Mouse (Mus musculus) right cerebral cortex, postnatal 4 days (tissue): ENCODE data around the gene Ehd1.
"Not testable (repeated sequence)": the region's sequence is repeated elsewhere in the genome, so short reads cannot be mapped to it uniquely, and the experiment has no call there.

ENCODE experiments used
- DNase-seq: peaks from one replicate; pipeline ENCODE4 v3.0.0-alpha.2; 2022

Ehd1 gene

DNA sequence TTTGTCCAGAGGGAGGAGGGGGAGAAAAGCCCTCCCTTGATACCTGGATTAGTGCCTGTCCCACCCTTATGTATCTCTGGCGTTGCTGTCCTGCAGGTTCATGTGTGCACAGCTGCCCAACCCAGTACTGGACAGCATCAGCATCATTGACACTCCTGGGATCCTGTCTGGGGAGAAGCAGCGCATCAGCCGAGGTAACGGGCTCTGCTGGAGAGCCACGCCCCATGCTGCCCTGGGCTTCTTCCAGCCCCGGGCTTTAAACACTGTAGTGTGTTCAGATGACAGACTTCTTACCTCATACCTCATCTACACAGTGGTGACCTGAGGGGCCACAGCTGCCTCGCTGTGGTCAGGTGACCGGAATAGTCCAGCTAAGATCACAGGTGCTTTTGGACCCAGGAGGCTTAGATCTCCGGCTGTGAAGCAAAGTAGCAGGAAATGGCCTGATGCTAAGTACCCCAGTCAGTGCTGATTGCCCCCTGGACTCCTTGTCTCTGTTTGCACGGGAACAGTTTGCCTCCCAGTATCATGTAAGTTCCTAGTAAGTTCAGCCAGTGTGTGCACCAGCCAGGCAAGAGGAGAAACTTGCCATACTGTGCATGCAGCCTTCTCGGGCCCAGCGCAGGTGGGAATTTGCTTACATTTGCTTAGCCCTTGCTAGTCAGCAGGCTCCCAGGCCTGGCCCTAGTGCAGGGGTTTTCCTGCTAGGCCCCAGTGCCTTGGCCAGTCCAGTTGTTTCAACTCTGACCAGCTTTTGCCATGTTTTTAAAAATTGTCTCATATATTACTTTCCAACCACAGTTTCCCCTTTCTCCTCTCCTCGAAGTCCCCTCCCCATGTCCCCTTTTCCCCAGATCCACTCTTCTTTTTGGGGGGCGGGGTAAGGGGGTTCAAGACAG is 4.8 kb downstream of the Ehd1 start:
- DNase-seq = no peak

DNA sequence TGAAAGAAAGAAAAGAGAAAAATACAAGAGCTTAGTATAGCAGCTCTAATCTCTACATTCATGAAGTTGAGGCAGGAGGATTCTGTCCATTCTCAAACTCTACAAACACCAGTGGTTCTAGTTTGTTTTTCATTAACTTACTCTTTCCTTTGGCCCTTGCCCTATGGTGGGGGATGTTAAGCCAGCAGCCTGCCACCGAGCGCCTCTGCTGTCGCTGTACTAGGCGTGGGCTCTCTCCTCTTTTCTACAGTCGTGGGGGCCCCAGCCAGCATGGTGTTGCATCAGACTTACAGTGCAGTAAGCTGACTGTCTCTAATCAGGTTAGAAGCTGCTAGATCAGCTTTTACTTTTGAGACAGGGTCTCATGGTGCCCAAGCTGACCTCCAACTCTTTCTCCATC is 6.5 kb downstream of the Ehd1 start:
- no peak for DNase-seq

DNA sequence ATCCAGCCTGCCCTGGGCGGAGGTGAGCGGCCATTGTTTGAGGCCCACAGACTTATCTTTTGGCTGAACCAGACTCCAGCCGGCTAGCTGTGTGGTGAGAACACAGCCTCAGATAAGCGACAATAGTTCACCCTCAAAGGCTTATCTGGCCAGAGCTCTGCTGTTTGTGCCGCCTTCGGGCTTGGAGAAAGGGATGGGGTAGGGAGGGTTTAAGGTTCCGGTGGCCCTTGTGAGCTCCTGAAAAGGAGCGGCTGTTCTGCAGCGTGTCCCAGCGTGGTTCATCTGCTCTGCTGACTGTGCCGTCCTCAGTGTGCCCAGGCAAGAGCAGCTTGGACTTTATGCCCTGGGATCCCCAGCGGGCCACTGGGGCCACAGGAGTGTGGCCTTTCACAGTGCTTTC is 8.0 kb downstream of the Ehd1 start:
- no peak for DNase-seq

DNA sequence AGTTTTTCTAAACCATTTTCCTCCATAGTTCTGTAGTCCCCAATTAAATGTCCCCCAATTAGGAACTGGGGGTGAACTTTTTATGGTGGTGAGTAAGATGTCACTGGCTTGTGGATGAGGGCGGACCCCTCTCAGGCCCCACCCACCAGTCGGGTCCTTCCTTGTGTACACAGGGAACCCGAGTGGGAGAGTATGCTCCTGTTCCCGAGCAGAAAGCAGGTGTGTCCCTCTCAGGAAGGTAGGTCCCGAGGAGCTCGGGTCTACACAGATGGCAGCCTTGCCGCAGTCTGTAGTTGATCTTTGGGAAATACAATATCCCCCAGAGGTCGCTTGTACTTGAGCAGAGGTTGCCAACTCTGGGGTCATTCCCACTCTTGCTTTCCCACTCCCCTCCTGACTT is 8.7 kb downstream of the Ehd1 start:
- no peak for DNase-seq

DNA sequence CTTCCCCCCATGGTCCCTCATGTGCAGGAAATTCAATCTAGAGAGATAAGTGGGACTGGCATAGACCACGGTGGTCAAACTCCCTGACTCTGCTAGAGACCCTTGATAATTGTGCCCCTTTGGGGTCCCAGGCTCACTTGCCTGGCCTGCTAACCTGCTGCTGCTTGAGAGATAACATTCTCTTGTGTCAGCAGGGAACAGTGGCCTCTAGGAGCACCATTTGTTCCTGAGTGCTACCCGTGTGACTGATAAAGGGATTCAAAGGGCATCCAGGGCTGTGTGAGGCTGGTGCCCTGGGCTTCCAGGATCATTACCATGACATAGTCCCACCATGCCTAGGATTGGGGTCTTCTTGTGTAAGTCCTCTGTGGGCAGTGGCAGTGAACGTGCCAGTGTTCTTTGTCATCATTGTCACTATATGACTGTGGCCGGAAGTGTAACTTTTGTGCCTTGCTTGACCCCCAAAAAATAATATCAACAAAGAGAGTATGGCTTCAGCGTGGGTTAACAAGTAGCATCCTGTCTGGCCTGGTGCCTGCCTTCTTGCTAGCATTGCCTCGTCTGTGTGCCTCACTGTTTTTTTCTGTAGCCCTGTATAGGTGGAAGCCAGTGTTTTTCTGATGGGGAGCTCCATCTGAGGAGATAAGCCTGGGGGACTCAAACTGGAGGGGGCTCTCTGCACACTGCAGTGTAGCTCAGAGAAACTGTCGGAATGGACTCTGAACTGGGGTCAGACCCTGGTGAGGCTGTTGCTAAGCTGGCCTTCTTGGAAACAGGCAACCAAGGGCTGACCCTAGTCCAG is 9.3 kb downstream of the Ehd1 start:
- no peak for DNase-seq

DNA sequence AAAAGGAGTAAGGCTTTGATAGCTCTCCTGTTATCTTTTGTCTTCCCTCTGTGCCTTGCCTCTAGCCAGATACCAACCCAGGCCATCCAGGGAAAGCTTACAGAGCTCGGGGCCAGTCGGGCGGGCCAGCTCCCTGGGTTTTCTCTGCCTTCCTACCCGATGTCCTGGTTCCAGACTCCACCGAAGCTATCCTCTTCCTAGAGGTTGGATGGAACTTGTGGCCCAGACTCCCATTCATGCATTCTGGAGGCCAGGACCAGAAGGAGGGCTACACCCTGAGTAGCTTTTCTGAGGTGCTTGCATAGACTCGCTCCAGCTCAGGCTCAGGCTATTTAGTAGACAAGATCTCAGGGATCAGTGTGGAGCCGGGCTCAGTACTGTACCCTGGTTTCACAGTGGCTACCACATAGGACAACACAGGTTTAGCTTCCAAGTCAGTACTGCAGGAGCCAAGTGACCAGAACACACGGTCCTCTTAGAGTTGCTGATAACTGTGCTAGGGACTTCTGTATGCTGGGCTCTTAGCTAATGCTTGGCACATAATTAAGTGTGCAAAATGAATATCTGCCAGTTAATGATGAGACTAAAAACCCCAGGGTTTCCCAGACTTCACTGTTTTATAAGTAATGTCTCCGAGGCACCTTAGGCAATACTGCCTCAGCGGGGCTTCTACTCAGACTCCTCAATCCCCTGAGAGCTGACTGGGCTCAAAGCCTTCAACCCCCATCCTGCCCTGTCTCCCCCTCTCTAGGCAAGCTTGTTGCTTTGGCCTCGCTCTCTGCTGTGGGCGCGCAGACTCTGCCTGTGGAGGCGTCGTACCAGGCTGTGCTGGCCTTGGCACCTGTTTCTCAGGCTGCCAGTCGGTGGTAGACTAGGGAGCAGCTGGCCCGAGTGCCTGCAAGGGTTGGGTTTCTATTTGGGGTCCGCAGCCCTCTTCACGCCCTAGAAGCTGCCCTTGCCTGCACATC is 10.2 kb downstream of the Ehd1 start:
- DNase-seq = no peak

DNA sequence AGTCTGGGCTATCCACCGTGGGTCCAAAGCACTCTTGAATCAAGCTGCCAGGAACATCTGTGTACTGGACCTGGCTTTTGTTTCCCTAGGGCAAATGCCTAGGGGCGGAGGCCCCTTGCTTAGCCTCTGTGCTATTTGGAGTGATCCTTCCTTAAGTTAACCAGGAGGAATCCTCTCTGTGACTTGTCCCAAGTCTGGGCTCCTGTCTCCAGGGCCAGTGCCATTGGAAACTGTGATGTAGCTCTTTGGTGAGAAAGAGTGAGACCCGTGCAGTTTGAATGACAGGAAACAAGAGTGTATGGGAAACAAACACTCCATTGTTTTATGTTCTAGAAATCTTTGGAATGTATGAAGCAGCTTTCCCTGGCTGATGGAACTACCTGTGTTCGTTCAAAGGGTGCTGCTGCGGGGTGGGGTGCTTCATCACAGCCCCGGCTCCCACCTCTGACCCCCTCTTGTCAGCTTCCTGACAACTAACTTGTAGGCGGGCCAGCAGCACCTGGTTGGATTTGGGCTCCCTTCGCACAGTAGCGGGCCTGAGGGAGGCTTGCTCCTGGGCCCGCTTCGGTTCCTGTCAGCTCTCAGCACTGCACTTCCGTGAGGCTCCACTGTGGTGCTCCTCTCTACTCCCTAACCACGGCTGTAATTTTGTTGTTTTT is 11.8 kb downstream of the Ehd1 start:
- DNase-seq = no peak

DNA sequence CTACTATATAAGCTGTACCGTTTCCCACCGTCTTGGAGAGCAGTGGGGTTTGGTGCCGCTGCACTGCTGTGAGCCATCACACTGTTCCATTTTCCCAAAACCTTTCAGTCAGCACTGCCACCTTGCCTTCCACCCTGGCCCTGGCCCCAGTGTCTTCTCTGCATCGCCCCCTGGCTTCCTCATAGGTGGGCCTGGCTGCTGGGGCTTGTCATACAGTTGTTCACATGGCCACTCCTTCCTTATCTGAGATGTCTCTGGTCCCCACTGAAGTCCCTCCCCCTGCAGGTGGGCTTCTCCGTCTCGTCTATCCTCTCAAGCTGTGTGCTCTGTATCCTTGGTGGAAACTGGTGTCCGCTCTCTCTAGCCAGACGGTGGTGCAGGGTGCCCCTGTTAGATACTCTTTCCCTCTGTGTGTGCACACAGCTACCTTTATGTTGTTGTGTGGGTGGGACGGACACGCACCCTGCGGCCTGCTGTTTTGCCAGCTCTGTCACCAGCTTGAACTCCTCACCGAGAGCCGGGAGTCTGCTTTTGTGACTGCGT is 13.2 kb downstream of the Ehd1 start:
- DNase-seq = no peak

DNA sequence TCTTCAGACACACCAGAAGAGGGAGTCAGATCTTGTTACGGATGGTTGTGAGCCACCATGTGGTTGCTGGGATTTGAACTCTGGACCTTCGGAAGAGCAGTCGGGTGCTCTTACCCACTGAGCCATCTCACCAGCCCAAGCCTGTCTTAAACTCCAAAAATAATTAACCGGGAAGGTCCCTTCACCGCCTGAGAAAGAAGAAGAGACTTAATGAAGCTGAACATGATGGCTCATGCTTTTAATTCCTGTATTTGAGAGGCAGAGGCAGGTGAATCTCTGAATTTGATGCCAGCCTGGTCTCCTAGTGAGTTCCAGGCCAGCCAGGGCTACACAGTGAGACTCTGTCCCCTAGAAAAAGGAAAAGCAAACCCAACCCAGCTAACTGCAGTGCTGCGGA is 14.2 kb downstream of the Ehd1 start:
- DNase-seq = not testable (repeated sequence)

DNA sequence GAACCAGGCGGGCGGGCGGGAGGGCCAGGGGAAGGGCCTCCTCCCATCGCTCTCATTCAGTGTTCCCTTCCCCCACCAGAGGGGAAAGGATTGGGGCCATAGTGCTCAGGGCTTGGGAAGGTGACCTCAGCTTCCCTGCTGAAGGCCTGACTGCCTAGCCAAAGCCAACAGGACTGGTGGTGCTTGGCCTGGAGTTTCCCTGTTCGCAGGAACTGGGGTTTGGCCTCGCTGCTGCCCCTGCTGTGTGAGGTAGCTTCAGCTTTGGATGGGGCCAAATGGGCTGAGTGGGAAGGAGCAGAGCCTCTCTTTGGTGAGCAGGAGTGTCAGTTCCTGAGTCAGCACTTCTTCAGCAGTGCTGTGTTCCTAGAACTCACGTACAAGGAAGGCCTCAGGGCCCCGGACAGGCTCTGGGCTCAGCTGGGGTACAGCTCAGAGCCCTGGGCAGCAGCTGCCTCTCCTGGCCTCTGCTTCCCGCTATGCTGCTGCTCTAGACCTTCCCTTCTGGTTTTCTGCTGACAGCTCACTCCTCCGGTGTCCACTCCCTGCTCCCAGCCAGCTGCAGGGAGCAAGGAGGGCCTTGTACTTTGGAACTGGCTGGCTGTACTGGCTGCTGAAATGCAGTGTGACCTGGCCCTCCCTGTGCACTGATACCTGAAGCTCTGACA is 14.7 kb downstream of the Ehd1 start:
- DNase-seq = no peak

DNA sequence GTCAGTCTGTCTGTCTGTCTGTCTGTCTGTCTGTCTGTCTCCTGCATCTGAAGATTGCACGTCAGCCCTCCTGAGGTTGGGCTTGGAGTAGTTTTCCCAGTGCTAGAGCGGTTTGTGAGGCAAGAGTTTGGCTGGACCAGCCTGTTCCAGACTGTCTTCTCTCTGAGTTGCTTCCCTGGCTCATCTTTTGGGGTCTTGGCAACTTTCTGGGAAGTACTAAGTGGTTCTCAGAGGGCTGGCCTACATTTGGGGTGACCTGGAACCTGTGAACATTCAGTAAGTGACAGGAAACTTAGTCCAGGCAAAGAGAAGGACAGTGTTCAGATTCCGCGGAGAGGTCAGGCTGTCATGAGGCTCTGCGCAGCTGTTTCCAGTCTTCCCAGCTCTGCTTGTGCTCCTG is 15.7 kb downstream of the Ehd1 start:
- DNase-seq = no peak

DNA sequence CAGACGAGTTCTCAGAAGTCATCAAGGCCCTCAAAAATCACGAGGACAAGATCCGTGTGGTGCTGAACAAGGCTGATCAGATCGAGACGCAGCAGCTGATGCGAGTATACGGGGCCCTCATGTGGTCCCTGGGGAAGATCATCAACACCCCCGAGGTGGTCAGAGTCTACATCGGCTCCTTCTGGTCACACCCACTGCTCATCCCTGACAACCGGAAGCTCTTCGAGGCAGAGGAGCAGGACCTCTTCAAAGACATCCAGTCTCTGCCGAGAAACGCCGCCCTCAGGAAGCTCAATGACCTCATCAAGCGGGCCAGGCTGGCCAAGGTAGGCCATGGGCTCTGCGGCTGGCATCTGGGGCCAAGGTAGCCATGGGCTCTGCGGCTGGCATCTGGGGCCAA is 17.8 kb downstream of the Ehd1 start:
- DNase-seq = no peak

DNA sequence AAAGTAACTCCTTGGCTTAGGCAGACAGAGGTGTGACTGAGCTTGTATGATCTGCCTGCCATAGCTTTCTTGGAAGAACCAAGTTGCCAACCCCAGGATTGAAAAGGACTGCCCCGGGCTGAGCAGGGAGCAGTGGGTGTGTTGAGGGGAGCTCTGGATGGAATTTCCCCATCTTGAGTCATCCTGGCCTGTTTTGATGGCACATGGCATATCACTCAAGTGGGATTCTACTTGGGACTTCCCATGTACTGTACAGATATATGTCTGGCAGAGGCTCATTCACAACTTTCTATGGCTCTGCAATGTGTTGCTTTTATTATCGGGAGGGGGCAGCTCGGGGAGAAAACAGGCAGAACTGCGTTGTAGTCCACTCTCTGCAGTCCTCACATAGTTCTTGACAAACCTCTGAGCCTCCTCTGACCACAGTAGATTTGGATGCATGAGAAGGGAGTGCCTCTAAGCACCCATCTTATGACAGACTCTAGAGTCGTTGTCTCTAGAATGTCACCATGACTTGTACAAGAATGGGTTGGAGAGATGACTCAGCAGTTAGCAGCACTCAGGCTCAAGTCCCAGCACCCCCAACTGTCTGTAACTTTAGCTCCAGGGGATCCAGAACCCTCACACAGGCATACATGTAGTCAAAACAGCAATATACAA is 20.2 kb downstream of the Ehd1 start:
- DNase-seq = no peak

DNA sequence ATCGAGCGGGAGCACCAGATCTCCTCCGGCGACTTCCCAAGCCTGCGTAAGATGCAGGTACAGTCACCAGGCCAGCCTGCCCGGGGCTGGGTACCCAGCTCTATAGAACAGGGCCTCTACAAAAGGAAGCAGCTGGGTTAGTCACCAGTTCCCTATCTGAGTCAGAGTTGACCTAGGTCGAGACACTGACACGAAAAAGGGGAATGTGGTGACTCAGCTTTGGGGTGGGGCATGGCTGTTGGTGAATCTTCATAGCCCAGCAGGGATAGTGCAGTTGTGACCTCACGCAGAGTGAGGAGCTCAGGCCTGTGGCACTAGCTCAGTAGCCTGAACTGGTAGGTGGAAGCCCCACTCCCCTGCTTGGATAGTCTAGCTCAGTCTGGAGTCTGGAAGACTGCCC is 21.1 kb downstream of the Ehd1 start:
- DNase-seq = no peak

DNA sequence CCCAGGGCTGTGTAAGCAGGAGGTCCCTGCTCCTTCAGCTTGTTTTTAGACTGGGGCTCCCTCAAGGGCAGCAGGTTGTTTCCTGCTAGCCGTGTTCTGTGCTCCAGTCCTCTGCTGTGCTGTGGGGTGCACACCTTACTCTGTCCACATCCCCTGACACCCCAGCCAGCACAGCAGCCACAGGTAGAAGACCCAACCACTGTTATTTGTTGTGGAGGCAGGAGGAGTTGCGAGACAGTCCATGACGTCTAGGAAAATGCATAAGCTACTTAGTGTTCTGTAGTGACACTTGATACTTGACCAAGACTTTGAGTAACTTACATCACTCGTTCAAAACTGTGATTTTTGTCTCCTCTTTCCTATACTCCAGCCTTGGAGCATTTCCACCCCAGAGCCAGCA is 22.5 kb downstream of the Ehd1 start:
- DNase-seq = no peak

DNA sequence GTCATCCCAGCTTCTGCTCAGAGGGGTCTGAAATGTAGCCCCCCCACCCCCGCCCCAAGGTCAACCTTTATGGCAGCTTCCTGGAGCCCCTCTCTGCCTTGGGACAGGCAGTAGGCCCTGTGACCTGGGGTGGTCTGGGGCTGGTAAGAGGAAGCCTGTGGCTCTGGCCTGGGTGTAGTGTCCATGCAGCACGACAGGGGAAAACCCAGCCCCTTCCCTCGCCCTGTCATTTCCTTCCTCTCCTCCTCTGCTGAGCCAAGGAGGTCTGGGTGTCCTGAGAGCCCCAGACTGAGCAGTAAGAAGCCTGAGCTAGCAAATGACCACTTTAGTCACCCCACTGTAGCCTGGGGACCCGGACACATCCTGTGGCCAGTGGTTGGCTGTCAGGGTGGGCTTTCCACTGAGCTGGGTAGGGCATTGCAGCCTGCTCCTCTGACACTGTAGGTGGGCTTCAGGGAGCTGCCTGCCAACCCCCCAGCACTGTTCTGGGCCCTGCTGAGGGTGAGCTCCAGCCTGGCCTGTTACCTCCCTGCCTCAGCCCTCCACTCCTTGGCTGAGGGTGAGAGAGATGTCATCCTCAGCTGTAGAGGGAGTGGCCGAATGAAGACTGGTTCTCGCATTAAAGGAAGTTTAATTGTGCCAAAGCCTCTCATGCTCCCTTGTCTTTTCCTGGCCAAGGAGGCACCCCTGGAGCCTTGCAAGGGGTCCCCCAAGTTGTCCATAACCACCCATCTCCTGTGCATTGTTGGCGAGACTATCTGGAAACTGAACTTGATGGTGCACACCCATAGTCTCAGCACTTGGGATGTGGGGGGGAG is 23.1 kb downstream of the Ehd1 start:
- DNase-seq = no peak

DNA sequence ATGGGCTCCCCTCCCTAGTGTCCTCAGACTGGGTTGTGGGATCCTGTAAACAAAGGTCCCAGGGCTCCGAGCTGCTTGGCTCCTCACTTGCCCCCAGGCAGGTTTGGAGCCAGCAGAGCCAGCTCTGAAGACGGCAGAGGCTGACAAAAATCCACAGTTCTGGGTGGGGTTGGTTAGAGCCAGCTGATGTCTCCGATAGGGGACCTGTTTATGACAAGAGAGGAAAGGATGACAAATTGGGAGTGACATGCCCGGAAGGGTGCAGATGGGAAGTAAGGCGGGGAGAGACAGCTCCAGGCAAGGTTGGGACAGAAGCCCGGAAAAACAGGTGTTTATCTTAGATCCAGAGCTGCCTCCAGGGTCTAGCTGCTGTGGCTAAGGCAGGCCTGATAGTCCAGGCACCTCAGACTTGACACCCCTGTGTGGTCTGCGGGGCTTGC is 23.9 kb downstream of the Ehd1 start:
- no peak for DNase-seq

DNA sequence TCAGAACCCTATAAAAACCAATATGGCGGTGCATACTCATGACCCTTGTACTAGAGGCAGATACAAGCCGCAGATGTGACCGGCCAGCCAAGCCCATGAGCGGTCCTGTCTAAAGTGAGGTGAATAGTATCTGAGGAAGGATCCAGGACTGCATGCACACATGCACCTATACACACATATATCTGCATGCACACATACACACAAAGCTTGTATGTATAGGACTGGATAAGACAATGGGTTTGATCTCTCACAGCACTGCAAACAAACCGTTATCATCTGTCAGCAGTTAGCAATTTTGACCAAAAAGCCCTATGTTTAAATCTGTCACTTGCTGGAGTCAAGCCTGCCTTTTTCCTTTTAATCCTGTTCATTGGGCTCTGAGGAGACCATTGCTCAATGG is 25.6 kb downstream of the Ehd1 start:
- DNase-seq = no peak

DNA sequence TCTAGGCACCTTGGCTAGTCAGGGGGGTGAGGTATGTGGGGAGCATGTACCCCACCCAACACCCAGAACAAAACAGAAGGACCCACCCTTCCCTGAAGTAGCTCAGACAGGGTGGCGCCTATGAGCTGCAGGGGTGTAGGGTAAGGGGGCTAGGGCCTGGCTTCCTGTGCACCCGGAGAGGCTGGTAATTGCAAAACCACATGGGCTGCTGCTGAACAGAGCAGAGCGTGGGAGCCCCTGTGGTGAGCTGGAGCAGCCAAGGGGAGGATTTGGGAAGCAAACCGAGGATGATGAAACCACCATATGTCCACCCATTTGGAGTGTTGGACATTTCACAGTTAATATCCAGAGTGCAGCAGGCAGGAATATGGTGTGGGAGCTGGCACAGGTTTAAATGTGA is 26.0 kb downstream of the Ehd1 start:
- no peak for DNase-seq

DNA sequence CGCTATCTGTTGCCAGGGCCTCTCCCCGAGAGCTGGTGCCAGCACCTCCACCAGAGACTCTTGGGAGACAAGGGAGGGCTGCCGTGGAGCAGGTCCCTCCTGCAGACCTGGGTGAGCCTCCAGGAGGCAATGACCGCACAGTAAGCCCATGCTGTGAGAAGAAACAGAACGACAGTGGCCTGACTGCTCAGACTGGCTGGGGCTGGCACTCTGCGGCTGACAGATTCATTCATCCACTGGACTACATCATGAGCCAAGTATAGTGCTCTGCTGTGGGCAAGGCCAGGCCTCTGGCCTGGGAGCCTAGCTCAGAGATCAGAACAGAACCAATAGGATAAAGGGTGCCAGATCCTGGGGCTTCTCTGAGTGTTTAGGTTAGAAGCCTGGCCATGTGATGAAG is 27.3 kb downstream of the Ehd1 start:
- DNase-seq = no peak
